Mouse (Mus musculus) embryonic fibroblast, embryonic 13.5 days (primary cell): ENCODE results near the gene Olfr644.

ENCODE experiments used
- CTCF ChIP-seq: IDR thresholded peaks from 2 replicates; pipeline ENCODE4 v1.5.1; 2011; ENCODE audit warnings: mild to moderate bottlenecking, control low read depth, low read length, moderate library complexity, borderline replicate concordance; ENCODE audit not compliant: insufficient read depth
- POLR2A ChIP-seq: IDR thresholded peaks from 2 replicates; pipeline ENCODE4 v1.6.1; 2011; ENCODE audit warnings: low read depth, mild to moderate bottlenecking, control low read depth, low read length, moderate library complexity

DNA sequence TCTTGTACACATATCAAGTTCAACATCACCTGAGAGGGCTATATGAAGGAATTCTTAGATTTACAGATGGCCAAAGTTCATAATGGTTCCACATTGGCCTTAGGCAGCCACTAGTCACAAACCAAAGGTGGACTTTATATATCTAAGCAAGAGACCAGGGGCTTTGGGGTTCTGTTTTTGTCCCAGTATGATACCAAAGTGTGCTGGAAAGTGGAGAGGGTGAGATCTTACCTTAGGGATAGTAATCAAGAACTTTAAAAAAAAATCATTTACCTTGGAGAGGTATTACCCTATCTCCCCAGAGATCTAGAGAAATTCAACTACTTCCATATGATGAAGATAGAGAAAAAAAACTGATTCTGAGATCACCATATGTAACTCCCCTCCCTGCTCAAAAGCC lies 54.5 kb downstream of the Olfr644 start, which contains the start of gene Olfr639:
- TF ChIP-seq CTCF = no peak
- TF ChIP-seq POLR2A = no peak
